Mouse (Mus musculus) cerebellum, postnatal 14 days (tissue): ENCODE results near the gene Lsm7.
A peak's percentile ranks its signal among the peaks of the same experiment; 100 is the strongest.

Experiments
- DNase-seq, 2 experiments: peaks; one replicate each; pipeline ENCODE4 v3.0.0; 2021; ENCODE audit warnings: mixed read lengths in 2 of 2

Gene Lsm7

GRCm38 (mm10) chr10:80812391-80813041, 42.5 kb downstream of the Lsm7 start:
- no peak for DNase-seq

- peak in 1 of 2 experiments; percentile 16 for DNase-seq
Observed at GRCm38 (mm10) chr10:80810084-80810483, 44.9 kb downstream of the Lsm7 start.

DNA sequence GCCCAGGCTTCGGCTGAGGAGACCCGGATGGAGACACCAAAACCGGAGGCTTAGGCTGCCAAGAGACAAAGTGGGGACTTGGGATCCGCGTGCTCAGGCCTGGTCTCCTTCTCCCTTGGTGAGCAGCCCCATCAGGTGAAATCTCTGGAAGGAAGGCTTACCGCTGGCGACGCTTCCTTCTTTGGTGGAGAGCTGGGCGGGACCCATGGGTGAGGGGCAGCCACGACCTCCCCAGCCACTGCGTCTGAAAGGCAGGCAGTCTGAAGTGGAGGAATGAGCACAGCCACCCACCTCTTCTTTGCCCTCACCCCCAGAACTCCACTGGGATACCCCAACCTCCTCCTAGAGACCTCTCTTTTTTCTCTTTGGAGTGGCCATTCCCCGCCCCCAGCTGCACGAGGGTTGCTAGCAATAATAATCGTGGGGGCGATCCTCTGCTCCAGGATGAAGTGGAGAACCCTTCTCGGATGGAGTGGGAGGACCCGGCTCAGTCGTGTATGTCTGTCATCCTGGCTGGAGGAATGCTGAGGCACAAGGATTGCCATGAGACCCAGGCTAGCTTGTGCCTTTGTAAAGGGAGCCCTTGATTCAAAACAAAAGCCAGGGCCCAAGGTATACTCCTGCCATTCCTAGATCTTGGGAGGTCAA, 45.9 kb downstream of the Lsm7 start:
- DNase-seq: peak in 1 of 2 experiments; percentile 21

GRCm38 (mm10) chr10:80808099-80808984, 46.7 kb downstream of the Lsm7 start:
- peak in 1 of 2 experiments; percentile 16 for DNase-seq

DNA sequence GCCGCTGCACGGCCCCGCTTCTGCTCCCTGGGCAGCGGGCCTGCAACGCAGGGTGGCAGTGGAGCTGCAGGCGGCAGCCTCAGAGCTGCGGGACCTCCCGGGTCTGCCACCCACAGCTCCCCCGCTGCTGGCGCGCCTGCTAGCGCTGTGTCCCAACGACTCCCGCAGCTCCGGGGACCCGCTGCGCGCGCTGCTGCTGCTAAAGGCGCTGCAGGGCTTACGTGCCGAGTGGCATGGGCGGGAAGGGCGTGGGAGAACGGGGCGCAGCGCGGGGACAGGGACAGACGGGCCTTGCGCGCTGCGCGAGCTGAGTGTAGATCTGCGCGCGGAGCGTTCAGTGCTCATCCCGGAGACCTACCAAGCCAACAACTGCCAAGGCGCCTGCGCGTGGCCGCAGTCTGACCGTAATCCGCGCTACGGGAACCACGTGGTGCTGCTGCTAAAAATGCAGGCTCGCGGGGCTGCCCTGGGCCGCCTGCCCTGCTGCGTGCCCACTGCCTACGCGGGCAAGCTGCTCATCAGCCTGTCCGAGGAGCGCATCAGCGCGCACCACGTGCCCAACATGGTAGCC, 47.9 kb downstream of the Lsm7 start:
- DNase-seq: peak; percentile 88 to 90

DNA sequence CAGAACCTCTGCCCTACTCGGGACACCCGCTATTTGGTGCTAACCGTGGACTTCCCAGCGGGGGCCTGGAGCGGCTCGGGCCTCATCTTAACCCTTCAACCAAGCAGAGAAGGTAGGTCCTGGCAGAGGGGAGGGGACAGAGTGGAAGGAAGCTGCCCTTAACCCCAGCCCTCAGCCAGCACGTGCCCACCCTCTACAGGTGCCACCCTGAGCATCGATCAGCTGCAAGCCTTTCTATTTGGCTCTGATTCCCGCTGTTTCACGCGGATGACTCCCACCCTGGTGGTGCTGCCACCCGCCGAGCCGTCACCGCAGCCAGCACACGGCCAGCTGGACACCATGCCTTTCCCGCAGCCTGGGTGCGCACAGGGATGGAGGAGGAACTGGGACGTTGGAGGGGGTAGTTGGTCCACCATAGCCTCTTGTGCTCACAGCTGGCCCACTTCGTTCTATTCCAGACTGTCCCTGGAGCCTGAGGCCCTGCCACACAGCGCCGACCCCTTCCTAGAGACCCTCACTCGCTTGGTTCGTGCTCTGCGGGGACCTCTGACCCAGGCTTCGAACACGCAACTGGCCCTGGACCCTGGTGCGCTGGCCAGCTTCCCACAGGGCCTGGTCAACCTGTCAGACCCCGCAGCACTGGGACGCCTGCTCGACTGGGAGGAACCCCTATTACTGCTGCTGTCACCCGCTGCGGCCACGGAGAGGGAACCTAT, 48.5 kb downstream of the Lsm7 start:
- DNase-seq: peak; percentile 36 to 63

DNA sequence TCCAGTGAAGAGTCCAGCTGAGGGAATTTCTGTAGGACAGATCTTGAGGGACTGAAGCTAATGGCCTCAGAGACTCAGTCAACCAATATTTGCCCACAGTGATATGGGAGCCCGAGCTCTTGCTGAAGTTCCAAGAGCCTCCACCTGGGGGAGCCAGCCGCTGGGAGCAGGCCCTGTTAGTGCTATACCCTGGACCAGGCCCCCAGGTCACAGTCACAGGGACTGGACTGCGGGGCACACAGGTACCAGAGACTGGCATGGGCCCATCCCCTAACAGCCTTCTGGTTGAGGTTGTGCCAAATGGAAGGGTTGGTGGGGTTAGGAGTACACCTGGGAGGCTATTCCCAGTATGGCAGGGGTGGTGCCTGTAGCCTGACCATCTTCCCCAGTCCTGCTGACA, 49.1 kb downstream of the Lsm7 start:
- peak; percentile 92 to 97 for DNase-seq

GRCm38 (mm10) chr10:80805322-80805721, 49.7 kb downstream of the Lsm7 start:
- DNase-seq: peak in 1 of 2 experiments; percentile 34

- no peak for DNase-seq
Observed at GRCm38 (mm10) chr10:80804916-80805315, 50.1 kb downstream of the Lsm7 start, which contains the start of gene Amh. TSS of gene Amh (plus strand) at chr10:80805243.

GRCm38 (mm10) chr10:80804340-80804739, 50.7 kb downstream of the Lsm7 start:
- no peak for DNase-seq

- no peak for DNase-seq
Observed at GRCm38 (mm10) chr10:80802996-80803395, 52.0 kb downstream of the Lsm7 start.
